Mouse (Mus musculus): ENCODE measurements around the gene Efna1. TPM values are rescaled to one million over a fixed set of nuclear protein-coding genes. Genes with fewer than 3 reads are reported as not detected.

Gene Efna1
- polyA plus RNA-seq, 2 experiments = 42.2 to 52.2 TPM

GRCm38 (mm10) chr3:89224796-89225195 lies 56.1 kb downstream of the Efna1 start:
- Histone ChIP-seq H3K36me3 (ENCODE audit: control insufficient read depth, insufficient read depth, low read length) (peaks cover 37% of the 10 kb centered on the region), H3K9me3 (ENCODE audit: control insufficient read depth, low read length) (no peaks in the 10 kb centered on the region), H3K4me3 (replicated peaks; ENCODE audit: low read length) (no peak overlapping the region), H3K4me1 (ENCODE audit: control insufficient read depth, insufficient read depth, low read length) (peaks cover 22% of the 10 kb centered on the region), H3K9ac (ENCODE audit: low read depth, low read length, severe bottlenecking) (no peak overlapping the region), H3K4me2 (replicated peaks; ENCODE audit: low read depth, low read length, severe bottlenecking) (no peak overlapping the region), H3K27me3 (ENCODE audit: control insufficient read depth, insufficient read depth, low read length) (no peaks in the 10 kb centered on the region), H3K27ac (replicated peaks; ENCODE audit: low read depth, low read length) (no peak overlapping the region)
- ATAC-seq (ENCODE audit: low FRiP score, low read depth) = no peak
- no peak for DNase-seq (ENCODE audit: low spot score)
- no peak for TF ChIP-seq POLR2A (IDR thresholded peaks at IDR 0.05; ENCODE audit: borderline replicate concordance, extremely low read depth, insufficient read depth, insufficient read length)
- 79% methylated on average over 11 of the region's 11 CpGs for WGBS

MicroRNA genes within 50 kb of the gene (microRNA counts, 519-probe panel; counts per million panel counts)
- microRNA mmu-miR-92b = not detected

Small RNAs within 50 kb of the gene (microRNA-seq; reads per million reads assigned to microRNA genes)
- 70.0 reads per million, percentile 41 among the genes with 10 or more reads in this experiment for gene Mir92b

Other genes with a start within 250 kb of the Efna1 start
- gene Rusc1, start 187.8 kb downstream of the Efna1 start, polyA plus RNA-seq (2012; rRNA removed) = 56.6 and 64.2 TPM in 2 replicates
- gene Rusc1, start 187.8 kb downstream of the Efna1 start, polyA plus RNA-seq (2014; fragmentation: Nextera tagmentation; extraction: Ambion mirVana) = 24.8 and 27.5 TPM in 2 replicates
- gene Gm43738, start 180.0 kb downstream of the Efna1 start, polyA plus RNA-seq (2012; rRNA removed) = 0.03 TPM in 1 of 2 replicates, not detected in the other
- gene Gm43738, start 180.0 kb downstream of the Efna1 start, polyA plus RNA-seq (2014; fragmentation: Nextera tagmentation; extraction: Ambion mirVana) = not detected in 2 replicates
- 118 and 119 TPM in 2 replicates for gene Fdps, start 179.2 kb downstream of the Efna1 start, polyA plus RNA-seq (2012; rRNA removed)
- gene Fdps, start 179.2 kb downstream of the Efna1 start, polyA plus RNA-seq (2014; fragmentation: Nextera tagmentation; extraction: Ambion mirVana) = 172 and 215 TPM in 2 replicates
- 0.27 and 0.50 TPM in 2 replicates for gene Pklr, start 145.0 kb downstream of the Efna1 start, polyA plus RNA-seq (2012; rRNA removed)
- 0.14 and 0.23 TPM in 2 replicates for gene Pklr, start 145.0 kb downstream of the Efna1 start, polyA plus RNA-seq (2014; fragmentation: Nextera tagmentation; extraction: Ambion mirVana)
- gene Hcn3, start 120.9 kb downstream of the Efna1 start, polyA plus RNA-seq (2012; rRNA removed) = 4.6 and 8.9 TPM in 2 replicates
- 1.5 and 1.6 TPM in 2 replicates for gene Hcn3, start 120.9 kb downstream of the Efna1 start, polyA plus RNA-seq (2014; fragmentation: Nextera tagmentation; extraction: Ambion mirVana)
- gene Clk2, start 116.3 kb downstream of the Efna1 start, polyA plus RNA-seq (2012; rRNA removed) = 152 and 155 TPM in 2 replicates
- 26.5 and 34.2 TPM in 2 replicates for gene Clk2, start 116.3 kb downstream of the Efna1 start, polyA plus RNA-seq (2014; fragmentation: Nextera tagmentation; extraction: Ambion mirVana)
- gene Scamp3, start 103.7 kb downstream of the Efna1 start, polyA plus RNA-seq (2012; rRNA removed) = 114 and 156 TPM in 2 replicates
- gene Scamp3, start 103.7 kb downstream of the Efna1 start, polyA plus RNA-seq (2014; fragmentation: Nextera tagmentation; extraction: Ambion mirVana) = 93.9 and 96.0 TPM in 2 replicates
- gene Fam189b, start 98.0 kb downstream of the Efna1 start, polyA plus RNA-seq (2012; rRNA removed) = 95.5 and 124 TPM in 2 replicates
- 34.5 and 34.8 TPM in 2 replicates for gene Fam189b, start 98.0 kb downstream of the Efna1 start, polyA plus RNA-seq (2014; fragmentation: Nextera tagmentation; extraction: Ambion mirVana)
- gene Gba, start 78.2 kb downstream of the Efna1 start, polyA plus RNA-seq (2012; rRNA removed) = 51.2 and 68.0 TPM in 2 replicates
- 48.1 and 53.3 TPM in 2 replicates for gene Gba, start 78.2 kb downstream of the Efna1 start, polyA plus RNA-seq (2014; fragmentation: Nextera tagmentation; extraction: Ambion mirVana)
- 229 and 244 TPM in 2 replicates for gene Thbs3, start 66.0 kb downstream of the Efna1 start, polyA plus RNA-seq (2012; rRNA removed)
- 78.9 and 83.0 TPM in 2 replicates for gene Thbs3, start 66.0 kb downstream of the Efna1 start, polyA plus RNA-seq (2014; fragmentation: Nextera tagmentation; extraction: Ambion mirVana)
- 196 and 211 TPM in 2 replicates for gene Mtx1, start 54.1 kb downstream of the Efna1 start, polyA plus RNA-seq (2012; rRNA removed)
- gene Mtx1, start 54.1 kb downstream of the Efna1 start, polyA plus RNA-seq (2014; fragmentation: Nextera tagmentation; extraction: Ambion mirVana) = 159 and 163 TPM in 2 replicates
- 5.6 and 7.0 TPM in 2 replicates for gene Muc1, start 52.1 kb downstream of the Efna1 start, polyA plus RNA-seq (2012; rRNA removed)
- 0.55 and 1.1 TPM in 2 replicates for gene Muc1, start 52.1 kb downstream of the Efna1 start, polyA plus RNA-seq (2014; fragmentation: Nextera tagmentation; extraction: Ambion mirVana)
- 121 and 153 TPM in 2 replicates for gene Krtcap2, start 35.2 kb downstream of the Efna1 start, polyA plus RNA-seq (2012; rRNA removed)
- gene Krtcap2, start 35.2 kb downstream of the Efna1 start, polyA plus RNA-seq (2014; fragmentation: Nextera tagmentation; extraction: Ambion mirVana) = 352 and 353 TPM in 2 replicates
- 19.0 and 25.4 TPM in 2 replicates for gene Trim46, start 34.8 kb downstream of the Efna1 start, polyA plus RNA-seq (2012; rRNA removed)
- 3.9 and 4.7 TPM in 2 replicates for gene Trim46, start 34.8 kb downstream of the Efna1 start, polyA plus RNA-seq (2014; fragmentation: Nextera tagmentation; extraction: Ambion mirVana)
- gene Dpm3, start 21.8 kb downstream of the Efna1 start, polyA plus RNA-seq (2012; rRNA removed) = 313 and 432 TPM in 2 replicates
- 165 and 173 TPM in 2 replicates for gene Dpm3, start 21.8 kb downstream of the Efna1 start, polyA plus RNA-seq (2014; fragmentation: Nextera tagmentation; extraction: Ambion mirVana)
- 150 and 198 TPM in 2 replicates for gene Slc50a1, start 10.6 kb downstream of the Efna1 start, polyA plus RNA-seq (2012; rRNA removed)
- gene Slc50a1, start 10.6 kb downstream of the Efna1 start, polyA plus RNA-seq (2014; fragmentation: Nextera tagmentation; extraction: Ambion mirVana) = 90.8 and 95.6 TPM in 2 replicates
- gene Efna3, start 41.8 kb upstream of the Efna1 start, polyA plus RNA-seq (2012; rRNA removed) = 38.1 and 48.5 TPM in 2 replicates
- gene Efna3, start 41.8 kb upstream of the Efna1 start, polyA plus RNA-seq (2014; fragmentation: Nextera tagmentation; extraction: Ambion mirVana) = 32.1 and 34.4 TPM in 2 replicates
- gene Efna4, start 56.9 kb upstream of the Efna1 start, polyA plus RNA-seq (2012; rRNA removed) = 56.5 and 67.1 TPM in 2 replicates
- 32.0 and 34.2 TPM in 2 replicates for gene Efna4, start 56.9 kb upstream of the Efna1 start, polyA plus RNA-seq (2014; fragmentation: Nextera tagmentation; extraction: Ambion mirVana)
- 80.4 and 97.6 TPM in 2 replicates for gene Adam15, start 68.9 kb upstream of the Efna1 start, polyA plus RNA-seq (2012; rRNA removed)
- gene Adam15, start 68.9 kb upstream of the Efna1 start, polyA plus RNA-seq (2014; fragmentation: Nextera tagmentation; extraction: Ambion mirVana) = 45.9 and 48.2 TPM in 2 replicates
- 0.63 and 1.1 TPM in 2 replicates for gene Dcst2, start 80.8 kb upstream of the Efna1 start, polyA plus RNA-seq (2012; rRNA removed)
- gene Dcst2, start 80.8 kb upstream of the Efna1 start, polyA plus RNA-seq (2014; fragmentation: Nextera tagmentation; extraction: Ambion mirVana) = 0.14 and 0.26 TPM in 2 replicates
- gene Dcst1, start 84.1 kb upstream of the Efna1 start, polyA plus RNA-seq (2012; rRNA removed) = 0.11 and 0.17 TPM in 2 replicates
- gene Dcst1, start 84.1 kb upstream of the Efna1 start, polyA plus RNA-seq (2014; fragmentation: Nextera tagmentation; extraction: Ambion mirVana) = 0.17 and 0.18 TPM in 2 replicates
- 13.4 and 14.7 TPM in 2 replicates for gene Zbtb7b, start 113.6 kb upstream of the Efna1 start, polyA plus RNA-seq (2012; rRNA removed)
- gene Zbtb7b, start 113.6 kb upstream of the Efna1 start, polyA plus RNA-seq (2014; fragmentation: Nextera tagmentation; extraction: Ambion mirVana) = 2.7 and 3.4 TPM in 2 replicates
- 2.4 and 2.8 TPM in 2 replicates for gene Lenep, start 121.7 kb upstream of the Efna1 start, polyA plus RNA-seq (2012; rRNA removed)
- gene Lenep, start 121.7 kb upstream of the Efna1 start, polyA plus RNA-seq (2014; fragmentation: Nextera tagmentation; extraction: Ambion mirVana) = not detected in 2 replicates
- gene Flad1, start 130.7 kb upstream of the Efna1 start, polyA plus RNA-seq (2012; rRNA removed) = 32.8 and 36.0 TPM in 2 replicates
- gene Flad1, start 130.7 kb upstream of the Efna1 start, polyA plus RNA-seq (2014; fragmentation: Nextera tagmentation; extraction: Ambion mirVana) = 26.8 and 27.1 TPM in 2 replicates
- 247 and 268 TPM in 2 replicates for gene Cks1b, start 137.2 kb upstream of the Efna1 start, polyA plus RNA-seq (2012; rRNA removed)
- gene Cks1b, start 137.2 kb upstream of the Efna1 start, polyA plus RNA-seq (2014; fragmentation: Nextera tagmentation; extraction: Ambion mirVana) = 473 and 476 TPM in 2 replicates
- gene Shc1, start 137.3 kb upstream of the Efna1 start, polyA plus RNA-seq (2012; rRNA removed) = 134 and 166 TPM in 2 replicates
- gene Shc1, start 137.3 kb upstream of the Efna1 start, polyA plus RNA-seq (2014; fragmentation: Nextera tagmentation; extraction: Ambion mirVana) = 72.5 and 80.0 TPM in 2 replicates
- 83.4 and 121 TPM in 2 replicates for gene Pygo2, start 149.1 kb upstream of the Efna1 start, polyA plus RNA-seq (2012; rRNA removed)
- 58.3 and 65.3 TPM in 2 replicates for gene Pygo2, start 149.1 kb upstream of the Efna1 start, polyA plus RNA-seq (2014; fragmentation: Nextera tagmentation; extraction: Ambion mirVana)
- 31.4 and 32.8 TPM in 2 replicates for gene Pbxip1, start 155.6 kb upstream of the Efna1 start, polyA plus RNA-seq (2012; rRNA removed)
- gene Pbxip1, start 155.6 kb upstream of the Efna1 start, polyA plus RNA-seq (2014; fragmentation: Nextera tagmentation; extraction: Ambion mirVana) = 17.9 and 21.2 TPM in 2 replicates
- 41.8 and 47.2 TPM in 2 replicates for gene Pmvk, start 173.4 kb upstream of the Efna1 start, polyA plus RNA-seq (2012; rRNA removed)
- gene Pmvk, start 173.4 kb upstream of the Efna1 start, polyA plus RNA-seq (2014; fragmentation: Nextera tagmentation; extraction: Ambion mirVana) = 46.5 and 52.3 TPM in 2 replicates
- 5.9 and 6.6 TPM in 2 replicates for gene Kcnn3, start 239.0 kb upstream of the Efna1 start, polyA plus RNA-seq (2012; rRNA removed)
- 4.1 and 5.0 TPM in 2 replicates for gene Kcnn3, start 239.0 kb upstream of the Efna1 start, polyA plus RNA-seq (2014; fragmentation: Nextera tagmentation; extraction: Ambion mirVana)